Mouse (Mus musculus): ENCODE results near the gene Tas2r105. TPM values are rescaled to one million over a fixed set of nuclear protein-coding genes. Genes with fewer than 3 reads are reported as not detected.

Gene Tas2r105
- not detected in 2 replicates for polyA plus RNA-seq (2012; rRNA removed)

- no peak within 1 kb of the TSS for H3K4me3 ChIP-seq (replicated peaks; ENCODE audit: extremely low read depth, low read depth, low read length)
- no peak for DNase-seq
- 59% methylated on average over 1 of the region's 1 CpGs for WGBS
- TF ChIP-seq CTCF (IDR thresholded peaks at IDR 0.05; ENCODE audit: insufficient read depth, low read length), result no peak
- no peaks in the 10 kb centered on the region for H3K4me1 ChIP-seq (ENCODE audit: control insufficient read depth, insufficient read depth, low read length)
Measured at GRCm38 (mm10) chr6:131687395-131687794, at the start of gene Tas2r105. Gene Tas2r105, minus strand, starts transcription at chr6:131687495.

- 42% methylated on average over 7 of the region's 7 CpGs for WGBS
- DNase-seq, result no peak
- H3K4me1 ChIP-seq (ENCODE audit: control insufficient read depth, insufficient read depth, low read length), result no peaks in the 10 kb centered on the region
- H3K4me3 ChIP-seq (replicated peaks; ENCODE audit: extremely low read depth, low read depth, low read length), result no peak overlapping the region
- no peak for TF ChIP-seq CTCF (IDR thresholded peaks at IDR 0.05; ENCODE audit: insufficient read depth, low read length)
- no peak for TF ChIP-seq POLR2A (IDR thresholded peaks at IDR 0.05; ENCODE audit: borderline replicate concordance, extremely low read depth, low read depth, low read length)
Measured at GRCm38 (mm10) chr6:131712803-131713202, 25.5 kb upstream of the Tas2r105 start.

GRCm38 (mm10) chr6:131689963-131690362 lies 2.7 kb upstream of the Tas2r105 start, which contains the start of gene Tas2r114:
Gene Tas2r114, minus strand, starts transcription at chr6:131690063.
- Histone ChIP-seq H3K4me1 (ENCODE audit: control insufficient read depth, insufficient read depth, low read length) (no peaks in the 10 kb centered on the region), H3K4me3 (replicated peaks; ENCODE audit: extremely low read depth, low read depth, low read length) (no peak within 1 kb of the TSS)
- TF ChIP-seq POLR2A (IDR thresholded peaks at IDR 0.05; ENCODE audit: borderline replicate concordance, extremely low read depth, low read depth, low read length) (no peak), CTCF (IDR thresholded peaks at IDR 0.05; ENCODE audit: insufficient read depth, low read length) (no peak)
- DNase-seq, result no peak

- TF ChIP-seq POLR2A (IDR thresholded peaks at IDR 0.05; ENCODE audit: borderline replicate concordance, extremely low read depth, low read depth, low read length) (no peak), CTCF (IDR thresholded peaks at IDR 0.05; ENCODE audit: insufficient read depth, low read length) (no peak)
- DNase-seq, result no peak
- no peaks in the 10 kb centered on the region for H3K4me1 ChIP-seq (ENCODE audit: control insufficient read depth, insufficient read depth, low read length)
- WGBS, result 54% methylated on average over 1 of the region's 1 CpGs
- no peak within 1 kb of the TSS for H3K4me3 ChIP-seq (replicated peaks; ENCODE audit: extremely low read depth, low read depth, low read length)
Measured at GRCm38 (mm10) chr6:131685644-131686043, 1.7 kb downstream of the Tas2r105 start, which contains the start of gene Tas2r104. Gene Tas2r104, minus strand, starts transcription at chr6:131685744.

- no peak for TF ChIP-seq POLR2A (IDR thresholded peaks at IDR 0.05; ENCODE audit: borderline replicate concordance, extremely low read depth, low read depth, low read length)
- TF ChIP-seq CTCF (IDR thresholded peaks at IDR 0.05; ENCODE audit: insufficient read depth, low read length), result no peak
- no peaks in the 10 kb centered on the region for H3K4me1 ChIP-seq (ENCODE audit: control insufficient read depth, insufficient read depth, low read length)
- H3K4me3 ChIP-seq (replicated peaks; ENCODE audit: extremely low read depth, low read depth, low read length), result no peak within 1 kb of the TSS
- 71% methylated on average over 3 of the region's 3 CpGs for whole genome bisulfite sequencing
- no peak for DNase-seq
Measured at GRCm38 (mm10) chr6:131678786-131679185, 8.5 kb downstream of the Tas2r105 start, which contains the start of gene Tas2r106. Gene Tas2r106, minus strand, starts transcription at chr6:131678886.

- no peak for DNase-seq
- TF ChIP-seq POLR2A (IDR thresholded peaks at IDR 0.05; ENCODE audit: borderline replicate concordance, extremely low read depth, low read depth, low read length) (no peak), CTCF (IDR thresholded peaks at IDR 0.05; ENCODE audit: insufficient read depth, low read length) (no peak)
Measured at GRCm38 (mm10) chr6:131660049-131660448, 27.2 kb downstream of the Tas2r105 start, which contains the start of gene Tas2r107. Gene Tas2r107, minus strand, starts transcription at chr6:131660149.

More at GRCm38 (mm10) chr6:131660049-131660448, 27.2 kb downstream of the Tas2r105 start, which contains the start of gene Tas2r107:
- Histone ChIP-seq H3K4me3 (replicated peaks; ENCODE audit: extremely low read depth, low read depth, low read length) (no peak within 1 kb of the TSS), H3K4me1 (ENCODE audit: control insufficient read depth, insufficient read depth, low read length) (no peaks in the 10 kb centered on the region)

Other genes with a start within 250 kb of the Tas2r105 start
- not detected in 2 replicates for gene 5430401F13Rik, start 201.1 kb downstream of the Tas2r105 start, polyA plus RNA-seq (2012; rRNA removed)
- not detected in 2 replicates for gene Gm6619, start 201.1 kb downstream of the Tas2r105 start, polyA plus RNA-seq (2012; rRNA removed)
- gene Tas2r130, start 56.6 kb downstream of the Tas2r105 start, polyA plus RNA-seq (2012; rRNA removed), result not detected in 2 replicates
- not detected in 2 replicates for gene Tas2r107, start 27.3 kb downstream of the Tas2r105 start, polyA plus RNA-seq (2012; rRNA removed)
- gene Tas2r106, start 8.6 kb downstream of the Tas2r105 start, polyA plus RNA-seq (2012; rRNA removed), result not detected in 2 replicates
- not detected in 2 replicates for gene Tas2r104, start 1.8 kb downstream of the Tas2r105 start, polyA plus RNA-seq (2012; rRNA removed)
- gene Tas2r114, start 2.6 kb upstream of the Tas2r105 start, polyA plus RNA-seq (2012; rRNA removed), result not detected in 2 replicates